ENCODE assay signal across 19 mouse cellular contexts in the genomic region with DNA sequence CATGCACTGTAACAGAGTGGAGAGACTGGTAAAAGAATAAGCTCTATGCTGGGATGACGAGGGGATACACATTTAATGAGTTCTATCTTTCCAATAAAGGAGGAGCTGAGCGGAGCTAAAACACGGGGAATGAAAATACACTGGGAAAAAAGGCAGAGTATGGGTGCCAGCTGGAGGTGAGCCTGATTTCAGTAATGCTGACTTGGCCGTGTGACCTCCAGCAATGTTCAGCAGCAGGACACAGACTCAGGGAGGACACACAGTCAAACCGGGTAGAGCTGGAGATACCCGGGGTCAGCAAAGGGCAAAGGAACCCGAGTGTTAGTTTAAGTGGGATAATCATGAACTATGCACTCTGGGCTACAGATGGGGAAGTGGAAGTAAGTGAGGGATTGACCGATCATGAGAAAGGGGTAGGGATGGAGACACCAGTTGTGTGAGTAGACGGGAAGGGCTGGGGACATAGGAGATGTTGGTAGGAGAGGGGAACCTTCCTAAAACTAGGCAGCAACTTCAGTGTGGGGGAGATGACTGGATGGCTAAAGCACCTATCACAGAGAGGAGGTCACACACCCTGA. TPM values are rescaled to one million over a fixed set of nuclear protein-coding genes. Genes with fewer than 3 reads are reported as not detected.
DNase-seq lines count a peak whose midpoint lies in the region; ATAC-seq and TF ChIP-seq lines count a peak whose summit lies in the region.
"Had no signal": no experiment of that assay in that cellular context is flagged by ENCODE, and none has a peak within 500 bp of the region (broad histone marks: within the 10 kb centered on the region; RNA-seq: fewer than 3 reads in every experiment).

No protein-coding gene starts in this region.

- no peak for TF ChIP-seq EP300 in heart, adult 2 months (IDR thresholded peaks at IDR 0.05; ENCODE audit: insufficient read depth, low read depth, low read length)

- H3K27me3 ChIP-seq in heart, adult 2 months (ENCODE audit: control insufficient read depth, insufficient read depth, low read length): no peaks in the 10 kb centered on the region
- H3K27me3 ChIP-seq in heart, embryonic 12.5 days (replicated peaks): no peaks in the 10 kb centered on the region
- H3K27me3 ChIP-seq: heart, embryonic 15.5 days; limb, embryonic 13.5 days; lung, embryonic 15.5 days had no signal

- no peaks in the 10 kb centered on the region for H3K36me3 ChIP-seq in heart, adult 2 months (ENCODE audit: control insufficient read depth, insufficient read depth, low read length)
- peaks cover 38% of the 10 kb centered on the region for H3K36me3 ChIP-seq in heart, embryonic 12.5 days
- H3K36me3 ChIP-seq: heart, embryonic 15.5 days had no signal

- no peak for TF ChIP-seq CTCF in heart, adult 2 months (IDR thresholded peaks at IDR 0.05)

- no peak overlapping the region for H3K27ac ChIP-seq in heart, adult 2 months
- H3K27ac ChIP-seq in heart, embryonic 12.5 days (ENCODE audit: poor library complexity, severe bottlenecking): no peak overlapping the region
- H3K27ac ChIP-seq: embryonic facial prominence, embryonic 10.5 days; heart, embryonic 15.5 days; layer of hippocampus, adult 2 months; limb, embryonic 13.5 days; lung, embryonic 15.5 days had no signal

- no peak overlapping the region for H3K9ac ChIP-seq in heart, adult 2 months (ENCODE audit: low read depth, low read length)
- H3K9ac ChIP-seq in heart, embryonic 12.5 days: no peak overlapping the region
- H3K9ac ChIP-seq: heart, embryonic 15.5 days; limb, embryonic 13.5 days; lung, embryonic 15.5 days had no signal

- H3K79me2 ChIP-seq in heart, adult 2 months (replicated peaks; ENCODE audit: control insufficient read depth, insufficient read depth, low read length): no peaks in the 10 kb centered on the region

- no peaks in the 10 kb centered on the region for H3K4me1 ChIP-seq in heart, adult 2 months (ENCODE audit: control insufficient read depth, insufficient read depth, low read length)
- no peaks in the 10 kb centered on the region for H3K4me1 ChIP-seq in heart, embryonic 12.5 days (replicated peaks)
- H3K4me1 ChIP-seq: embryonic facial prominence, embryonic 10.5 days; heart, embryonic 15.5 days; limb, embryonic 13.5 days; lung, embryonic 15.5 days had no signal

- TF ChIP-seq POLR2A in heart, adult 2 months (IDR thresholded peaks at IDR 0.05; ENCODE audit: insufficient read depth, low read depth, low read length): no peak

- no peak overlapping the region for H3K4me3 ChIP-seq in heart, adult 2 months
- H3K4me3 ChIP-seq in heart, embryonic 12.5 days: no peak overlapping the region
- H3K4me3 ChIP-seq: embryonic facial prominence, embryonic 10.5 days; heart, embryonic 15.5 days; layer of hippocampus, adult 2 months; limb, embryonic 13.5 days; lung, embryonic 15.5 days had no signal

- no peak overlapping the region for H3K4me2 ChIP-seq in heart, embryonic 12.5 days
- H3K4me2 ChIP-seq: heart, embryonic 15.5 days; limb, embryonic 13.5 days; lung, embryonic 15.5 days; midbrain, embryonic 11.5 days had no signal

- DNase-seq in heart, adult 2 months: peak; percentile 38 to 44
- DNase-seq in lung, postnatal 36 days: peak; percentile 25
- no peak for DNase-seq in lung, adult 18-20 months
- DNase-seq in gastrocnemius, postnatal 36 days: peak; percentile 29 to 31
- no peak for DNase-seq in layer of hippocampus, postnatal 36 days
- no peak for DNase-seq in layer of hippocampus, adult 18-20 months (ENCODE audit: low spot score in 2 of 2)
- DNase-seq: cerebellum, postnatal 14 days had no signal

- H3K9me3 ChIP-seq in heart, embryonic 12.5 days (replicated peaks): no peaks in the 10 kb centered on the region
- H3K9me3 ChIP-seq: embryonic facial prominence, embryonic 10.5 days; heart, embryonic 15.5 days; limb, embryonic 13.5 days; lung, embryonic 15.5 days had no signal

- 65% methylated on average over 9 of the region's 9 CpGs for WGBS in heart, adult 2 months
- WGBS in heart, embryonic 12.5 days: 77% methylated on average over 9 of the region's 9 CpGs

- no peak for ATAC-seq in heart, embryonic 12.5 days (ENCODE audit: insufficient number of reproducible peaks, low FRiP score)
- peak; percentile 30; the same call in 1 of the 2 replicates for ATAC-seq in megakaryocyte progenitor cell, adult 5-6 weeks (replicated peaks; ENCODE audit: poor library complexity)

- intact Hi-C loops in heart, adult 2 months (cut with DNase I): no loop called here
- intact Hi-C loops in gastrocnemius, postnatal 36 days (cut with DNase I): no loop called here

RNA-seq across cellular contexts. Expression of gene Fam102b, which starts 37.3 kb away (rescaled TPM):
- total RNA-seq in heart, adult 2 months (2021): 10 to 100 TPM; 11.2 to 12.7 TPM
- polyA plus RNA-seq in heart, adult 2 months (2012; rRNA removed): 4.9 and 7.7 TPM in 2 replicates
- 7.4 and 8.3 TPM in 2 replicates for polyA plus RNA-seq in heart, embryonic 12.5 days (2016; fragmentation: Nextera tagmentation; extraction: Ambion mirVana)
- 1 to 10 TPM; 6.1 to 7.0 TPM for total RNA-seq in gastrocnemius, postnatal 36 days (2021)
- total RNA-seq in megakaryocyte progenitor cell, adult 5-6 weeks (2015): 26.6 and 27.6 TPM in 2 replicates
- total RNA-seq in megakaryocyte progenitor cell, adult 5-6 weeks (2017): 31.1 and 34.7 TPM in 2 replicates
- total RNA-seq in layer of hippocampus, postnatal 36 days (2021): 10 to 100 TPM; 26.9 to 27.9 TPM
- total RNA-seq in layer of hippocampus, adult 18-20 months (2021): 10 to 100 TPM; 25.8 to 27.0 TPM

RNA-seq across cellular contexts. Expression of gene Gm9857, which starts 49.8 kb away (rescaled TPM):
- total RNA-seq in heart, adult 2 months (2021): not detected
- polyA plus RNA-seq in heart, adult 2 months (2012; rRNA removed): not detected in 2 replicates
- not detected in 2 replicates for polyA plus RNA-seq in heart, embryonic 12.5 days (2016; fragmentation: Nextera tagmentation; extraction: Ambion mirVana)
- not detected for total RNA-seq in gastrocnemius, postnatal 36 days (2021)
- total RNA-seq in megakaryocyte progenitor cell, adult 5-6 weeks (2015): not detected in 2 replicates
- total RNA-seq in megakaryocyte progenitor cell, adult 5-6 weeks (2017): not detected in 2 replicates
- not detected for total RNA-seq in layer of hippocampus, postnatal 36 days (2021)
- total RNA-seq in layer of hippocampus, adult 18-20 months (2021): not detected
- total RNA-seq: layer of hippocampus, adult 2 months; left cerebral cortex, adult 8-10 months; MEL had no signal
- polyA plus RNA-seq: embryonic facial prominence, embryonic 10.5 days; heart, embryonic 15.5 days; lung, embryonic 15.5 days; midbrain, embryonic 11.5 days; small intestine, adult 2 months; stomach, embryonic 14.5 days had no signal

RNA-seq across cellular contexts. Expression of gene Henmt1, which starts 50.4 kb away (rescaled TPM):
- not detected for total RNA-seq in heart, adult 2 months (2021)
- polyA plus RNA-seq in heart, adult 2 months (2012; rRNA removed): not detected in 2 replicates
- polyA plus RNA-seq in heart, embryonic 12.5 days (2016; fragmentation: Nextera tagmentation; extraction: Ambion mirVana): 0.20 TPM in 1 of 2 replicates, not detected in the other
- total RNA-seq in gastrocnemius, postnatal 36 days (2021): not detected
- 0.56 TPM in 1 of 2 replicates, not detected in the other for total RNA-seq in megakaryocyte progenitor cell, adult 5-6 weeks (2015)
- 0.64 TPM in 1 of 2 replicates, not detected in the other for total RNA-seq in megakaryocyte progenitor cell, adult 5-6 weeks (2017)
- 1 to 10 TPM; 1.8 to 2.6 TPM for total RNA-seq in layer of hippocampus, postnatal 36 days (2021)
- 1 to 10 TPM; 1.6 to 2.5 TPM for total RNA-seq in layer of hippocampus, adult 18-20 months (2021)
- total RNA-seq: MEL had no signal
- polyA plus RNA-seq: heart, embryonic 15.5 days; small intestine, adult 2 months had no signal

Comparison
In these comparisons a context has a peak if more than half of its experiments do, and no peak if none do; other contexts are left out.
1. DNase-seq: peak in heart, adult 2 months (2 of 2), lung, postnatal 36 days (single experiment) and gastrocnemius, postnatal 36 days (2 of 2); none in lung, adult 18-20 months (0 of 2), layer of hippocampus, postnatal 36 days (0 of 2) and layer of hippocampus, adult 18-20 months (0 of 2).